Mouse (Mus musculus) gastrocnemius, adult 2 months (tissue): Measurements from ENCODE around the gene Gm20388. TPM values are rescaled to one million over a fixed set of nuclear protein-coding genes. Genes with fewer than 3 reads are reported as not detected.

Experiments
- DNase-seq: peaks from one replicate; pipeline ENCODE4 v3.0.0; 2022
- H3K27ac ChIP-seq: fragments of 200-600 bp; 2 replicates; pipeline ENCODE4 v1.8.1; 2022; ENCODE audit warnings: mild to moderate bottlenecking
- H3K4me3 ChIP-seq: fragments of 200-600 bp; 2 replicates; pipeline ENCODE4 v1.8.1; 2022; ENCODE audit warnings: mild to moderate bottlenecking, moderate library complexity
- CTCF ChIP-seq: fragments of 200-600 bp; IDR thresholded peaks from 2 replicates; pipeline ENCODE4 v1.8.1; 2022; ENCODE audit warnings: antibody characterized with exemption, mild to moderate bottlenecking, moderate library complexity
- intact Hi-C: fragments of 180-260 bp; cut with DNase I; formaldehyde crosslinking; loops from one replicate; pipeline ENCODE4 v1.15.1; 2025
- total RNA-seq, 2 experiments: library from RNA; stranded (reverse); gene quantifications; 2 replicates each; pipeline ENCODE4 v1.2.3; 2021

The Gm20388 gene
- total RNA-seq, 2 experiments from 2014 or later: 6.1 to 15.0 TPM

- H3K4me3 ChIP-seq: peak overlapping the region; percentile 66
- intact Hi-C loops: no loop called here
These were observed 921.4 kb downstream of the Gm20388 start for GRCm38 (mm10) chr8:120832022-120832421.

GRCm38 (mm10) chr8:120833196-120833595, 922.6 kb downstream of the Gm20388 start:
- no peak overlapping the region for H3K27ac ChIP-seq
- H3K4me3 ChIP-seq: no peak overlapping the region
- no peak for TF ChIP-seq CTCF
- no peak for DNase-seq
- intact Hi-C loops: no loop called here

More at GRCm38 (mm10) chr8:120832022-120832421, 921.4 kb downstream of the Gm20388 start:
- H3K27ac ChIP-seq: no peak overlapping the region
- no peak for DNase-seq
- TF ChIP-seq CTCF: no peak

- TF ChIP-seq CTCF: no peak
- no peak overlapping the region for H3K27ac ChIP-seq
- no peak for DNase-seq
- intact Hi-C loops: no loop called here
- no peak overlapping the region for H3K4me3 ChIP-seq
These were observed 928.4 kb downstream of the Gm20388 start for GRCm38 (mm10) chr8:120839031-120839430.

- intact Hi-C loops: no loop called here
- no peak overlapping the region for H3K27ac ChIP-seq
- DNase-seq: no peak
- no peak overlapping the region for H3K4me3 ChIP-seq
- no peak for TF ChIP-seq CTCF
These were observed 932.4 kb downstream of the Gm20388 start for GRCm38 (mm10) chr8:120843084-120843483.

GRCm38 (mm10) chr8:120846018-120846417, 935.4 kb downstream of the Gm20388 start:
- H3K4me3 ChIP-seq: no peak overlapping the region
- TF ChIP-seq CTCF: no peak
- intact Hi-C loops: no loop called here
- DNase-seq: no peak
- no peak overlapping the region for H3K27ac ChIP-seq

- intact Hi-C loops: no loop called here
- TF ChIP-seq CTCF: no peak
- Histone ChIP-seq H3K27ac (no peak overlapping the region), H3K4me3 (no peak overlapping the region)
- DNase-seq: no peak
These were observed 936.6 kb downstream of the Gm20388 start for GRCm38 (mm10) chr8:120847279-120847678.

GRCm38 (mm10) chr8:120847735-120848134, 937.1 kb downstream of the Gm20388 start:
- H3K27ac ChIP-seq: no peak overlapping the region
- DNase-seq: no peak
- intact Hi-C loops: no loop called here
- no peak overlapping the region for H3K4me3 ChIP-seq
- TF ChIP-seq CTCF: no peak

- DNase-seq: no peak
- intact Hi-C loops: no loop called here
- TF ChIP-seq CTCF: no peak
- no peak overlapping the region for H3K27ac ChIP-seq
- H3K4me3 ChIP-seq: no peak overlapping the region
These were observed 937.8 kb downstream of the Gm20388 start for GRCm38 (mm10) chr8:120848434-120848833.

GRCm38 (mm10) chr8:120851411-120851810, 940.8 kb downstream of the Gm20388 start:
- intact Hi-C loops: no loop called here
- no peak for DNase-seq
- Histone ChIP-seq H3K4me3 (no peak overlapping the region), H3K27ac (no peak overlapping the region)
- no peak for TF ChIP-seq CTCF

- no peak overlapping the region for H3K4me3 ChIP-seq
- no peak for DNase-seq
- H3K27ac ChIP-seq: no peak overlapping the region
- TF ChIP-seq CTCF: no peak
- intact Hi-C loops: no loop called here
These were observed 949.2 kb downstream of the Gm20388 start for GRCm38 (mm10) chr8:120859881-120860280.

- no peak overlapping the region for H3K27ac ChIP-seq
- no peak for DNase-seq
- no peak overlapping the region for H3K4me3 ChIP-seq
- intact Hi-C loops: no loop called here
- no peak for TF ChIP-seq CTCF
These were observed 949.9 kb downstream of the Gm20388 start for GRCm38 (mm10) chr8:120860423-120861126.

GRCm38 (mm10) chr8:120863683-120864082, 953.0 kb downstream of the Gm20388 start:
- Histone ChIP-seq H3K4me3 (no peak overlapping the region), H3K27ac (no peak overlapping the region)
- DNase-seq: no peak
- intact Hi-C loops: no loop called here
- TF ChIP-seq CTCF: no peak

GRCm38 (mm10) chr8:120867386-120867785, 956.7 kb downstream of the Gm20388 start:
- no peak overlapping the region for H3K4me3 ChIP-seq
- no peak for TF ChIP-seq CTCF
- no peak overlapping the region for H3K27ac ChIP-seq
- DNase-seq: no peak
- intact Hi-C loops: no loop called here

- TF ChIP-seq CTCF: no peak
- no peak overlapping the region for H3K4me3 ChIP-seq
- H3K27ac ChIP-seq: no peak overlapping the region
- intact Hi-C loops: no loop called here
- no peak for DNase-seq
These were observed 962.0 kb downstream of the Gm20388 start for GRCm38 (mm10) chr8:120872661-120873060.
